Mouse (Mus musculus) T-helper 17 cell (primary cell): ENCODE measurements around the gene Ywhah.

ENCODE experiments used
- in situ Hi-C, 2 experiments: fragments of 300-600 bp; cut with MboI, MseI; formaldehyde crosslinking; loops; 1 replicate in 1 of 2; 2 replicates in 1 of 2; pipeline ENCODE4 v1.15.1; 2025; ENCODE audit warnings: high pct_unique_total_duplicates in 2 of 2

Ywhah gene

DNA sequence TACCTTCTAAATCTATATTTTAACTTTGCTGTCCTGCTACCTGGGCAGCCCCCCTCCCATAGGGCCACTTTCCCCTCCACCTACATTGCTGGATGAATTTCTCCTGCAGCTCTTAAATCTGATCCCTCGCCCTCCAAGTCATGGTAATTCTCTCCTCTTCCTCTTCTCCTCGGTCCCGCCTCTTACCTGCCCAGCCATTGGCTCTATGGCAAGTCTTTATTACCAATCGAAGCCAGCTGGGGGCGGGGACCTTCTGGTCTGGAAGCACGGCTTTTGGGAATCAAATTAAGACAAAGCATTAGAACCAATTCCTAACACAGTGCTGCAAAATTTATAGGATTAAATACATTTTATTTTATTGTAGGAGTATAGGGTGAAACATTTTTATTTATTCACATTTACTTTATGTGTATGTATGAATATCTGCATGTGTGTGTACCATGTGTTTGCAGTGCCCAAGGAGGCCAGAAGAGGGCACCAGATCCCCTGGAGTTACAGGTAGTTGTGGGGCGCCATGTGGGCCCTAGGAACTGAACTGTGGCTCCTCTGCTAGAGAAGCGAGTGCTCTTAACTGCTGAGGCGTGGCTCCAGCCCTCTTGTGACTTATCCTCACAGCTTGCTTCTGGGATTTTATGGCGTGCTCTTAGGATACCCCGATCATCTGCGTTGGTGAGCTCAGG, 26.2 kb downstream of the Ywhah start:
- in situ Hi-C loops, result loop anchor here (5.0 kb wide), 1 partner anchor 93 kb away; no protein-coding TSS in a partner anchor

DNA sequence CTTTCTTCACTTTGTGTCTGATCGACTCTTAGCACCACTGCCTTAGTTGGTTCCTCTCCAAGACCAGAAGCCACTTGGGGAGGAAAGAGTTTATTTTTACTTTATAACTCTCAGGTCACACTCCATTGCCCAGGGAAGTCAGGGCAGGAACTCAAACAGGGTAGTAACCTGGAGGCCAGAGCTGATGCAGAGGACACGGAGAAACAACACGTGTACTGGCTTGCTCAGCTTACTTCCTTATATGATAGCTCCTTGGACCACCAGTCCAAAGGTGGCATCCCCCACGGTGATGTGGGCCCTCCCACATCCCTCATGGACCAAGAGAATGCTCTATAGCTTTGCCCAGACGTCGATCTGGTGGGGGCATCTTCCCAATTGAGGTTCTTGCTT, 26.7 kb downstream of the Ywhah start:
- in situ Hi-C loops, result loop anchor here (5.0 kb wide), 1 partner anchor 92 kb away; no protein-coding TSS in a partner anchor

DNA sequence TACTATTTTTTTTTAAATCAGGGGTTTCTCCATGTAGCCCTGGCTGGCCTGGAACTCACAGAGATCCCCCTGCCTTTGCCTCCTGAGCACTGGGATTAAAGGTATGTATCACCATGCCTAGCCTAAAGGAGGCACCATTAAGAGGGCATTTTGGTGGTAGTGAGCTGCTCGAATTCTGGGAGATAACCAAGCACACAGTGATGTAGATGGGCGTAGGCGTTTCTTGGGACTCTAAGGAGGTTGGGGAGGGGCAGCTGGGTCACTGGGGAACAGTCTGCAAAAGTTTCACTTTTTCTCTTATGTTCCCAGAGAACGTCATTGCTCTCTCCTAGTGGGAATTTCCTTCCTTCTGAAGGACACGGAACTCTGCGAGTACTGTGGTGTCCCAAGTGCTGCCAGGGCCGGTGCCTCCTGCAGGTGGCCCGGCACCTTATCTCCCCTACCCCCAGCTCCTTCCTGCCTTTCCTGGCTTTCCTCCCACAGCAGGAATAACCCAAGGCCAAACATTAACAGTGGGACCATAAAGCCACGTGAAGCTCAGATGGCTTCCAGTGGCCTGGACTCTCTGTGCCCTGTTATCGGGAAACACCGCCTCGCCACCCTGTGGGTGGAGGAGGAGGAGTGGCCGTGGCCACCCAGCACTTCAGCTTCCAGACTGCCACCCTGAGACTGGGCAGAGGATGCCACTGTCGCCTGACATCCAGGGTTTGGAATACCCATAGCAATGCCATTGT, 34.4 kb downstream of the Ywhah start:
- in situ Hi-C loops, result no loop called here

DNA sequence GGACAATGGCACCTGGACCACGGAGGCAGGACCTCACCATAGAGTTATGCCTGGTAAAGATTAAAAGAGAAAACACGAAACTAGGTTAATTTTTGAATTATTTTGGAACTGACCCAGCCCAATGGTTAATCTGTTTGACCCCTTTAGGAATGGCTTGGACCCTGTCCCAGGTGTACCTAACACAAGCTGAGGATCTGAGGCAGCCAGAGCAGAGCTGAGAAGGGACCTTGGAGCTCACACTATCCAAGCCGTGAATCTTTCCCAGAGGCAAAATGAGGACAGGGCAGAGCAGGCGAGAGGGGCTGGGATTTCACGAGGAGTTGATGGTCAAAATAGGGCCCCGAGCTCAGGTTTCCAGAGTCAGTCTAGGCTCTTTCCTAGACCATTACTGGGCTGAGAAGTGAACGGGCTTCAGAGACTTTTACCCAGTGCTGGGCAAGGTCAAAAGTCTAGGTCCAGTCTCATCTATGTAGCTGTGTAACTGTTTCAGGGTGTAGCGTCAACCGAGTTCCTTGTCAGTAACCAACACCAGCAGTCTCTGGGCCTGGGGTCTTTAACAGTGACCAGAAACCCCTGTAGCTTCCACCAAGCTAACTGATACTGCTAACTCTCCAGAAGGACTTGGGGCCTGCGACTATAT, 37.6 kb downstream of the Ywhah start:
- in situ Hi-C loops, result no loop called here

DNA sequence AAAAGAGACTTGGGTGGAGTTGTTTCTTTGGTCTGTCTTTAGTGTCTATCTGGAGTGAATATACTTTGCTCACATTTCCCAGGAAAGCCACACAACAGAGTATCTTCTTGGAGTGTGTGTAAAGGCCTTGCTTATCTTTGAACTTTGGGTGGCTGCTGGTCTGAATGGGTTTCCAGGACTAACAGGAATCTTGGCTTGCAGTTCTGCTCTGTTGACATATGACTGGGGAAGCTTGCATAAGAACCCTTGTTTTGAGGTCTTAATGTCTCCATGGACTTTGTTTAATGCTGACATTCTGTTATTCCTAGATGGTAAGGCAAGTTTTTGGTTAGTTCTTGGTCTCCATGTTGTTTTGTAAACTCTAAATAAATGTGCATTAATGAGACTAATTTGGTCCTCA, 51.5 kb downstream of the Ywhah start:
- in situ Hi-C loops, result no loop called here

DNA sequence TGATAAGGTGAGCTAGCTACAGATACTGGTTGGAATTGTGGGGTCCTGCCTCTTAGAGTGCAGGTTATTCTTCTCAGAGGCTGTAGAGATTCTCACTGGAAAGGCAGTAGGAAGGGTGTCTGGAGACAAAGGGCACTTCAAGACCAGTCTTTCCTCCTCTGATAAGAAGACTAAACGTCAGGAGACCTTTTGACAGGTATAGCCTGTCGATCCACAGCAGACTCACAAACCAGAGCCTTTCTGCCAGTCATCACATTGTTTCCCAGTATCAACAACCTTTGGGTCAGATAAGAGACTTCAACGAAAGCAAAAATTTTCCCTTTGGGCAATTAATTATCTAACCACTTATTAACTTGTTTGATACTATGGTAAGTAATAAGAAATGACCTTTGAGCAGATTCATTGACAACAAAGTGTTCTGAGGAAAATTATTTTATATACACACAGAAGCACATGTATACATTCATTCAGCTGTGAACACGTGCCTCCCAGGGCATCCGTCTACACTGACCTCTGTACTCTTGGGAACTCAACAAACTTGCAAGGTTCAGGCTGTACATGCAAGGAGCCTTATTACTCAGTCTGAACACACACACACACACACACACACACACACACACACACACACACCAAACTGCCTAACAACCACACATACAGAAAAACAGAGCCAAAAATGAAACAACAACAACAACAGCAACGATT, 58.0 kb downstream of the Ywhah start:
- in situ Hi-C loops, result no loop called here
